Mouse (Mus musculus) gonadal fat pad, adult 2 months (tissue): ENCODE data around the gene Ppil1. TPM values are rescaled to one million over a fixed set of nuclear protein-coding genes. Genes with fewer than 3 reads are reported as not detected.

Experiments used
- polyA plus RNA-seq: library from polyadenylated mRNA; depleted of rRNA; stranded (reverse); fragments of >200 nt; gene quantifications from 2 replicates; pipeline ENCODE4 v1.2.3, GENCODE M21; 2012; rRNA removed

The Ppil1 gene
- polyA plus RNA-seq, 1 experiment: 33.3 TPM

Other genes starting within 250 kb of the Ppil1 start
- gene Srsf3, start 231.6 kb downstream of the Ppil1 start, polyA plus RNA-seq: 103 and 119 TPM in 2 replicates
- 38.4 and 98.3 TPM in 2 replicates for gene Cdkn1a, start 173.2 kb downstream of the Ppil1 start, polyA plus RNA-seq
- gene Rab44, start 150.0 kb downstream of the Ppil1 start, polyA plus RNA-seq: 8.2 and 12.7 TPM in 2 replicates
- gene Cpne5, start 26.0 kb downstream of the Ppil1 start, polyA plus RNA-seq: 59.8 and 66.3 TPM in 2 replicates
- gene BC004004, start 4.6 kb upstream of the Ppil1 start, polyA plus RNA-seq: 118 and 175 TPM in 2 replicates
- 31.4 and 42.9 TPM in 2 replicates for gene Pi16, start 53.5 kb upstream of the Ppil1 start, polyA plus RNA-seq
- 587 and 681 TPM in 2 replicates for gene Mtch1, start 83.7 kb upstream of the Ppil1 start, polyA plus RNA-seq
- 23.3 and 32.9 TPM in 2 replicates for gene Fgd2, start 96.7 kb upstream of the Ppil1 start, polyA plus RNA-seq
- 9.5 and 10.9 TPM in 2 replicates for gene Pim1, start 226.6 kb upstream of the Ppil1 start, polyA plus RNA-seq